Mouse (Mus musculus): ENCODE data around the gene Foxc1.

- TF ChIP-seq CTCF (IDR thresholded peaks at IDR 0.05), result no peak
- no peak for TF ChIP-seq EP300 (IDR thresholded peaks at IDR 0.05)
Measured at GRCm38 (mm10) chr13:31760411-31760810, 46.0 kb upstream of the Foxc1 start.
